Mouse (Mus musculus) frontal cortex, adult (tissue): ENCODE results near the gene Ppp3ca.

Source experiments
- ATAC-seq: cut with Nextera tagmentation; 2 replicates; pipeline ENCODE4 v1.9.2; 2017; ENCODE audit warnings: mild to moderate bottlenecking, moderate library complexity, mixed read lengths; ENCODE audit not compliant: low TSS enrichment

Gene Ppp3ca

GRCm38 (mm10) chr3:136905577-136905976, 235.7 kb downstream of the Ppp3ca start:
- no peak for ATAC-seq

GRCm38 (mm10) chr3:136909534-136909933, 239.6 kb downstream of the Ppp3ca start:
- ATAC-seq: no peak

- no peak for ATAC-seq
These were observed 241.4 kb downstream of the Ppp3ca start for GRCm38 (mm10) chr3:136911276-136911675.

- ATAC-seq: peak; percentile 17; the same call in 1 of the 2 replicates
These were observed 247.2 kb downstream of the Ppp3ca start for GRCm38 (mm10) chr3:136917080-136917479.

- no peak for ATAC-seq
These were observed 263.1 kb downstream of the Ppp3ca start for GRCm38 (mm10) chr3:136933071-136933470.

- ATAC-seq: peak; percentile 82
These were observed 271.0 kb downstream of the Ppp3ca start for GRCm38 (mm10) chr3:136940733-136941601.

GRCm38 (mm10) chr3:136941602-136941926, 271.6 kb downstream of the Ppp3ca start:
- peak; percentile 11; the same call in 1 of the 2 replicates for ATAC-seq

GRCm38 (mm10) chr3:136945550-136945949, 275.6 kb downstream of the Ppp3ca start:
- no peak for ATAC-seq

- no peak for ATAC-seq
These were observed 276.7 kb downstream of the Ppp3ca start for GRCm38 (mm10) chr3:136946662-136947061.

- ATAC-seq: no peak
These were observed 278.2 kb downstream of the Ppp3ca start for GRCm38 (mm10) chr3:136948142-136948541.

GRCm38 (mm10) chr3:136951792-136952191, 281.9 kb downstream of the Ppp3ca start:
- ATAC-seq: no peak

GRCm38 (mm10) chr3:136952822-136953221, 282.9 kb downstream of the Ppp3ca start:
- peak; percentile 78 for ATAC-seq

GRCm38 (mm10) chr3:136955043-136955442, 285.1 kb downstream of the Ppp3ca start:
- ATAC-seq: no peak

GRCm38 (mm10) chr3:136960314-136960713, 290.4 kb downstream of the Ppp3ca start:
- ATAC-seq: no peak

- no peak for ATAC-seq
These were observed 296.9 kb downstream of the Ppp3ca start for GRCm38 (mm10) chr3:136966786-136967185.

- ATAC-seq: peak; percentile 91
These were observed 297.6 kb downstream of the Ppp3ca start for GRCm38 (mm10) chr3:136967510-136967909.

- peak; percentile 32; the same call in 1 of the 2 replicates for ATAC-seq
These were observed 299.9 kb downstream of the Ppp3ca start for GRCm38 (mm10) chr3:136969796-136970195.

GRCm38 (mm10) chr3:136977859-136978258, 307.9 kb downstream of the Ppp3ca start:
- ATAC-seq: no peak

GRCm38 (mm10) chr3:136980915-136981588, 311.1 kb downstream of the Ppp3ca start:
- ATAC-seq: peak; percentile 54

GRCm38 (mm10) chr3:136981589-136981924, 311.6 kb downstream of the Ppp3ca start:
- peak; percentile 89 for ATAC-seq

- ATAC-seq: no peak
These were observed 312.1 kb downstream of the Ppp3ca start for GRCm38 (mm10) chr3:136982021-136982420.

GRCm38 (mm10) chr3:136986096-136986881, 316.4 kb downstream of the Ppp3ca start:
- ATAC-seq: no peak
